Mouse (Mus musculus) left cerebral cortex, adult 9 months (tissue): ENCODE data around the gene Rrp1.
"Not testable (repeated sequence)": the region's sequence is repeated elsewhere in the genome, so short reads cannot be mapped to it uniquely, and the experiment has no call there.

Experiments
- DNase-seq, 2 experiments: peaks; one replicate each; pipeline ENCODE4 v3.0.0; 2022; ENCODE audit warnings: low spot score in 2 of 2

Rrp1 gene

DNA sequence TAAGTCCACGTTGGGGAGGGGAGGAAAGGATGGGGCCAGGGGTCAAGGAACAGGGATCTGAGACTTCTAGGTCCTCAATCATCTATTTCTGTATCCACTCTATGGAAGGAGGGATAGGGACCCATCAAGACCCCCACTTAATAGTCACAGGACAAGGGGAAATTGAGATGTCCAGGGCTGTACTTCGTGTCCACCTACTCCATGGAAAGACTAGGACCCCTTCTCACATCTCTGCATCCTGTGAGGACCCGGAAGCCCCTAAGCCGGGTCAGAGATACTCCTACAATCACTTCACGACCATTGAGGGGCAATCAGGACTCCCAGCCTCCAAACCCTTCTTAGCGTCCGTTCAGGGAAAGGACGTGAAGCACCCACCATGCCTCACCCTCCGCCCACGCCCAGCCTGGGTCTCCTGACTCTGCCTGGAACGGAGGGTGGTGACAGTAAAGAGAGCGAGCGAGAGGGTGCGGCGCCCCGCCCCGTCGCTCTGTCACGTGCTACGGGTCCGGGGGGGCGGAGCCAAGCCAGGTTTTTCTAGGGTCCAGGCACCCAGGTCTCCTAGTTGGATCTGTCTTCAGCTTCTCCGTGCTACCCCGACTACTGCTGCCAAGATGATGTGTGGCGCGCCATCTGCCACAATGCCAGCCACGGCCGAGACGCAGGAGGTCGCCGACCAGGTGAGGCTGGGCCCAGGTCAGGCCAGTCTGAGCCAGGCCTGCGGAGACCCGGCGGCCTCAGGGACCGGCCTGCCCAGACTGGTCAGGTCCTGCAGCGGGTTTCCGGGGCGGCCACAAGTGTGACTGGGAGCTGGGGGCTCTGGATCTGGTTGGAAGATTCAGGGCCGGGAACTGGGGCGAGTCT is 12.6 kb upstream of the Rrp1 start, which contains the start of gene Cstb:
TSS of gene Cstb (plus strand) at position 489 of the 861 bp plus-strand sequence.
- DNase-seq, result peak; percentile 67 to 84

- no peak for DNase-seq
Observed at GRCm38 (mm10) chr10:78422614-78423013, 9.8 kb upstream of the Rrp1 start.

DNA sequence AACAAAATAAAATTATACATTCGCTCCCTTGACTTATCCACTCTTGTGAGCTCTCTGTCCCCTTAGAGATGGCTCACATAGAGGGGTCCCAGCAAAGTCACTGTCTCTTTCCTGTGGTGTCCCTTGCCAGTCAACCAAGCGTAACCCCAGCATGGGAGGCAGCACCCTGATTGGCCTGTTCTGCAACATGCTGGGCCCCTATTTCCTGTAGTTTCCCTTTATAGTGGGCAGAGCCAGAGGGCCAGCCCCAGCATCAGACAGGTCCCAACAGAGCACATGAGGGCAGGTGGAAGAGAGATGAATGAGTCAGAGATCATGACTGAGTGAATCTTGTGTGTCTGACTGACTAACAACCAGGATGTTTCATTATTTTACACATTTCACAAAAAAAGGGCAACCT is 8.1 kb upstream of the Rrp1 start:
- DNase-seq, result no peak

DNA sequence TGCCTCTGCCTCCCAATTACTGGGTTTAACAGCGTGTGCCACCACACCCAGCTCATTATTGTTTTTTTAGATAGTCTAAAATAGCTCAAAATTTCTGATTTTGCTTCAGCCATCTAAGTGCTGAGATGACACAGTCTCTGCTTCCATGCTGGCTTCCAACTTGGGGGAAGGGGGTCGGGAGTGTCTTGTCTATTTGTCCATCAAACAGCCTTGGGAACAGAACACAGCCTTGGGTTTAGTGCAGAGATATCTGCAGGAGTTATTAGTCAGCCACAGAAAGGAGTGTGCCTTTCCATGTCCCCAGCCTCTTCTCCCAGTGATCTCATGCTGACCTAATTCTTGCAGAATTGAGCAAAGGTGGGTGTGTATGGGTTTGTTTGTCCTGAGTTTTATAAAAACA is 5.9 kb upstream of the Rrp1 start:
- no peak for DNase-seq

DNA sequence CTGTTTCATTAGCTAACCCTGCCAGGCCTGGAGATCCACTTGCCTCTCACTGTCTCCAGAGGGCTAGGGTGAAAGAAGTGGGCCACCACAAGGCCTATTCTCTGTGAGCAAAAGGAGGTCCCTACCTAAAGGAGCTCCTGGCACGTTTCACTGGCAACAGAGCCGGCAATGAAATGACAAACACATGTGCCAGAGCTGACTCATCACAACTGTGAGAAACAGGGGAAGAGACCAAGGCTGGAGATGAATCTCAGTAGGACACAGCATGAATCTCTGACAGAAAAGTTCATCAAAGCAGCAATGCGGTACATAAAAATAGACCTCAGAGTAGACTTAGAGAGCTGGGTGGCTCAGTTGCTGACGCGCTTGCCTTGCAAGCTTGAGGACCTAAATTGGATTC is 5.0 kb upstream of the Rrp1 start:
- peak in 1 of 2 experiments; percentile 58 for DNase-seq

DNA sequence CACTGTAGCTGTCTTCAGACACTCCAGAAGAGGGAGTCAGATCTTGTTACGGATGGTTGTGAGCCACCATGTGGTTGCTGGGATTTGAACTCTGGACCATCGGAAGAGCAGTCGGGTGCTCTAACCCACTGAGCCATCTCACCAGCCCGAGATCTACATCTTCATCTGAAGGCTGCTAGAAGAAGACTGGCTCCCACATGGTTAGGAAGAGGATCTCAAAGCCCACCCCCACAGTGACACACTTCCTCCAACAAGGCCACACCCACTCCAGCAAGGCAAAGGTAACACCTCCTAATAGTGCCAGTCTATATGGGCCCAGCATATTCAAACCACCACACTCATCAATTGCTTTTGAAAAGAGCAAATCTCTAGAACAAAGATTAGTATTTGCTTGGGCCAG is 2.1 kb upstream of the Rrp1 start:
- DNase-seq, result not testable (repeated sequence)

- DNase-seq, result no peak
Observed at GRCm38 (mm10) chr10:78413152-78413520, 293 bp upstream of the Rrp1 start.

- DNase-seq, result no peak
Observed at GRCm38 (mm10) chr10:78411851-78412250, 992 bp downstream of the Rrp1 start.

- DNase-seq, result no peak
Observed at GRCm38 (mm10) chr10:78409035-78409788, 3.6 kb downstream of the Rrp1 start.

DNA sequence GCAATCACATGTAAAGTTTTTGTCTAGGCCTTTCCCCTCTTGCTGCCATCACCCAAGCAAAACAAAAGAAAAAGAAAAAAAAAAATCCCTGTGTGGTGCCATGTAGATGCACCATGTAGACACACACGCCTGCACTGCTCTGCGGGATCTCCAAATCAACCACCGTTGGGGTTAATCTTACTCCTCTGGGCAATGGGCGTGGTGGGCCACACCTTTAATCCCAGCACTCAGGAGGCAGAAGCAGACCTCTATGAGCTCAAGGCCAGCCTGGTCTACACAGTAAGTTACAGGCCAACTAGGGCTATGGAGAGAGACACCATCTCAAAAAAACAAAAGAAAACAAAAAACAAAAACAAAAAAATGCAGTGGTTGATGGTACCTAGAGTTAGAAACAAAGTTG is 5.7 kb downstream of the Rrp1 start:
- DNase-seq, result no peak

DNA sequence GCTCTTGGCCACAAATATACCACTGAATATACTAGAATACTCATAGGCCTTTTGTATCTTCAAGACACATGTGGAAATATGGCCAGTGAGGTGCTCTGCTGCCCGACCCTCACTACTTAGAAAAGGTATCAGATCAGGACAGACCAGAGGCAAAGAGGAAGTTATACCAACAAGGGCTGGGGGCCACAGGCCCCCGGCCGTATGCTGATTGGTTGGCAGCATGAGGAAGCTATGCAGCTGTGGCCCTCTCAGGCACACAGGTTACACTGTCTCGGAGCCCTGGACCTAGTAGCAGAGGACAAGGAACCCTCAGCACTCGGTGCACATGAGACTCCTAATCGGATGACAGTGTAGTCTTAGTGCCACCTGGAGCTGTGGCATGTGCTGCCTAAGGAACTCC is 6.7 kb downstream of the Rrp1 start:
- no peak for DNase-seq

DNA sequence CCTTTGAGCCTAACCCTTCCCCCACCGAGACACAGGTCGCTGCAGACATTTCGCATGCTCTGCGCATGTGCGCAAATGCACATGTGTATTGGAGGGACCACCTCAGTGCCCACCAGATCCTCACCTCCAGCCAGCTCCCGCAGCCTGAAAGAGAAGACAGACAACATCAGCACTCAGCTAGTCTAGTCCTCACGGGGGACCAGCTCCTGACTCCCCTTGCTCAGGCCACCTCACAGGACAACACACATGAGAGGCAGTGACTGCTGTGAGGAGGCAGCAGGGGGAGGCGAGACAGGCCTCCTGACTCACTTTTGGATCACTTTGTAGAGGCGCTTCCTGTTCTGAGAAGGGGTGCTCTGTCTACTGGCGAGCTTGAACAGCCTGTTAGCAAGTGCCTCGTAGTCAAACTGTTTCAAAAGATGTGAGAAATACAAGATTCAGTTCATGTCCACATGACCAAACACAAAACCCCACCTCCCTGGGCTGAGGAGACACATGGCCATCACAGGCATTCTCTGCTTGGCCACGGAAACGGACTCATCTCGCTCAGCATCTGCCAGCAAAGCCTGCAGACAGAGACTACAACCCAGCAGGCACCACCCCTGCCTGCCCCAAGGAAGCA is 10.4 kb downstream of the Rrp1 start:
- DNase-seq, result no peak

GRCm38 (mm10) chr10:78401127-78401526 is 11.7 kb downstream of the Rrp1 start:
- no peak for DNase-seq

- no peak for DNase-seq
Observed at GRCm38 (mm10) chr10:78399090-78399657, 13.7 kb downstream of the Rrp1 start.

GRCm38 (mm10) chr10:78396625-78396885 is 16.3 kb downstream of the Rrp1 start:
- DNase-seq, result no peak

- DNase-seq, result peak; percentile 89 to 98
Observed at GRCm38 (mm10) chr10:78395819-78396624, 16.8 kb downstream of the Rrp1 start.

DNA sequence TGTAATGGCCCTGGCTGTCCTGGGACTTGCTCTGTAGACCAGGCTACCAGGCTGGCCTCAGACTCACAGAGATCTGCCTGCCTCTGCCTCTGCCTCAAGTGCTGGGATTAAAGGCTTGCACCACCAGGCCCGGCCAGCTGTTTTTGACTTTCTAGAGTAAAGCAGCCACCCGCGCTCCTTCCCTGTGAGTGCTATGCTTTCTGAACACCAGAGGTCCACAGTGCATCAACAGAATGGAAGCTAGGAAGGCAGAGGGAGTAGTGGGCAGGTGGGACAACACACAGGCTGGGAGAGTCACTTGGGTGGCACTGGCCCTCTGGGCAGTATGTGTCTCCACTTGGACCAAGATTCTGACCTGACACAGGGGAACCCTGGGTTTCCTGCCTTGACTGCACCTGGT is 17.5 kb downstream of the Rrp1 start:
- no peak for DNase-seq

- peak in 1 of 2 experiments; percentile 88 for DNase-seq
Observed at GRCm38 (mm10) chr10:78392072-78392471, 20.8 kb downstream of the Rrp1 start.

- no peak for DNase-seq
Observed at GRCm38 (mm10) chr10:78390982-78391470, 21.8 kb downstream of the Rrp1 start.

GRCm38 (mm10) chr10:78388216-78388980 is 24.4 kb downstream of the Rrp1 start:
- peak; percentile 62 to 71 for DNase-seq

DNA sequence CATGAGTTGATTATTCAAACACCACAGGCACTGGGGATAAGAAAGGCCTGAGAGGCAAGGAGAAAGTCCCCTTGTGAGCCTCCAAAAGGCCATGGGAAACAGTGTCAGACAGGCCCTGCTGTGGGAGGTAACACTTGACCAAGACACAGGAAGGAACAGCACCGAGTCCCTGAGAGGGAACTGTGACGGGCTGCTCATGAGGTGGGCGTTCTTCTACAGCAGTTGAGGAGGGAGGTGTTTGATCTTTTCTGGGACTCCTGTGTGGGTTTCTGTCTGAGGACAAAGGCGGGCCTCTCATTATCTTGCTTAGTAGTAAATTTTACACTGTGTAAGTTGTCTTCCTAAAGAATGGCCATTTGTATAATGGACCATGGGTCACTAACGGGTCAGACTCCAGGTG is 27.3 kb downstream of the Rrp1 start:
- peak in 1 of 2 experiments; percentile 59 for DNase-seq
